Mouse (Mus musculus) forebrain, embryonic 13.5 days (tissue): ENCODE data around the gene Mark1. TPM values are rescaled to one million over a fixed set of nuclear protein-coding genes. Genes with fewer than 3 reads are reported as not detected.

Experiments used
- ATAC-seq: fragments of 200-750 bp; cut with Nextera tagmentation; 2 replicates; pipeline ENCODE4 v1.8.0; 2017
- H3K27ac ChIP-seq: fragments of 300-500 bp; sonication (generic); 2 replicates; pipeline ENCODE4 v1.5.1; 2015; ENCODE audit warnings: inconsistent platforms, mild to moderate bottlenecking, moderate library complexity
- H3K27me3 ChIP-seq: fragments of 300-500 bp; sonication (generic); 2 replicates; pipeline ENCODE4 v1.6.1; 2015; ENCODE audit warnings: mild to moderate bottlenecking, inconsistent platforms
- H3K36me3 ChIP-seq: fragments of 300-500 bp; sonication (generic); 2 replicates; pipeline ENCODE4 v1.6.1; 2015; ENCODE audit warnings: mild to moderate bottlenecking, inconsistent platforms; ENCODE audit not compliant: poor library complexity, severe bottlenecking
- H3K4me1 ChIP-seq: fragments of 300-500 bp; sonication (generic); 2 replicates; pipeline ENCODE4 v1.6.1; 2015; ENCODE audit warnings: inconsistent platforms
- H3K4me2 ChIP-seq: fragments of 300-500 bp; sonication (generic); 2 replicates; pipeline ENCODE4 v1.6.1; 2015; ENCODE audit warnings: inconsistent platforms, mild to moderate bottlenecking, moderate library complexity
- H3K4me3 ChIP-seq: fragments of 300-500 bp; sonication (generic); 2 replicates; pipeline ENCODE4 v1.5.1; 2015; ENCODE audit warnings: mild to moderate bottlenecking, inconsistent platforms
- H3K9ac ChIP-seq: fragments of 300-500 bp; sonication (generic); 2 replicates; pipeline ENCODE4 v1.6.1; 2015; ENCODE audit warnings: mild to moderate bottlenecking, inconsistent platforms
- H3K9me3 ChIP-seq: fragments of 300-500 bp; sonication (generic); replicated peaks from 2 replicates; pipeline ENCODE4 v1.6.1; 2016; ENCODE audit warnings: inconsistent platforms
- WGBS: fragments of 180-500 bp; shearing (Covaris S2); methylation state at CpG from one replicate; pipeline ENCODE4 v1.1.7; 2015; 5-methylcytosine and 5-hydroxymethylcytosine counted together
- polyA plus RNA-seq: library from polyadenylated mRNA; unstranded; fragments of >200 nt; fragmentation: Nextera tagmentation; extraction: Ambion mirVana; gene quantifications from 2 replicates; pipeline ENCODE4 v1.2.1, GENCODE M21; 2015

Gene Mark1
- polyA plus RNA-seq, 1 experiment from 2014 or later: 10.1 TPM

GRCm38 (mm10) chr1:184881211-184881610 is 118.2 kb downstream of the Mark1 start:
- no peak for ATAC-seq
- H3K4me2 ChIP-seq: no peak overlapping the region
- H3K4me1 ChIP-seq: peaks cover 11% of the 10 kb centered on the region
- H3K9ac ChIP-seq: no peak overlapping the region
- 76% methylated on average over 5 of the region's 5 CpGs for WGBS
- H3K4me3 ChIP-seq: no peak overlapping the region; the same call in 1 of the 2 replicates
- H3K9me3 ChIP-seq: no peaks in the 10 kb centered on the region
- no peak overlapping the region for H3K27ac ChIP-seq
- no peaks in the 10 kb centered on the region for H3K36me3 ChIP-seq
- peaks cover 44% of the 10 kb centered on the region for H3K27me3 ChIP-seq

DNA sequence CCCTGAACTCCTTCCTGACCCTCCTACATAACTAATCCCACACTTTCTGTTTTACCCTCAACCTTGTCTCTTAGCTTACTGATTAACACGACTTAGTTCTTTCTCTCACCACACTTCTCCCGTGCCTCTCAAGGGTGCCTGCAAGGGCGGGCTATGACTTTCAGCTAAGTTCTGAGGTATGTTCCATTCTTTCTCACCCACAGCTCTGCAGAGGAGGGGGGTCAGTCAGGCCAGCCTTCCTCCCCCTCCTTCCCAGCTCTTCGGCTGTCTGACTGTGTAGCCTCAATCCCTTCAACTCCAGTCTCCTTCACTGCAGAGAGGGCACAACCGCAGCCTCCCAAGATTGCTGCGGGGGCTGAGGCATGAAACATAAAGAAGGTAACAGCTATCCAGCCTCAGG is 120.5 kb downstream of the Mark1 start:
- peaks cover 42% of the 10 kb centered on the region for H3K27me3 ChIP-seq
- no peak for ATAC-seq

GRCm38 (mm10) chr1:184877306-184877705 is 122.1 kb downstream of the Mark1 start:
- peaks cover 31% of the 10 kb centered on the region for H3K27me3 ChIP-seq
- H3K4me1 ChIP-seq: peaks cover 2% of the 10 kb centered on the region
- H3K9ac ChIP-seq: no peak overlapping the region
- no peak for ATAC-seq
- no peaks in the 10 kb centered on the region for H3K36me3 ChIP-seq
- no peak overlapping the region for H3K27ac ChIP-seq
- 76% methylated on average over 2 of the region's 2 CpGs for WGBS
- no peak overlapping the region for H3K4me2 ChIP-seq
- H3K4me3 ChIP-seq: no peak overlapping the region
- no peaks in the 10 kb centered on the region for H3K9me3 ChIP-seq

More for the DNA sequence above, 120.5 kb downstream of the Mark1 start:
- peaks cover 11% of the 10 kb centered on the region for H3K4me1 ChIP-seq
- no peak overlapping the region for H3K9ac ChIP-seq
- no peak overlapping the region for H3K4me3 ChIP-seq
- no peak overlapping the region for H3K4me2 ChIP-seq
- WGBS: 61% methylated on average over 6 of the region's 6 CpGs
- H3K9me3 ChIP-seq: no peaks in the 10 kb centered on the region
- H3K36me3 ChIP-seq: no peaks in the 10 kb centered on the region
- H3K27ac ChIP-seq: no peak overlapping the region

DNA sequence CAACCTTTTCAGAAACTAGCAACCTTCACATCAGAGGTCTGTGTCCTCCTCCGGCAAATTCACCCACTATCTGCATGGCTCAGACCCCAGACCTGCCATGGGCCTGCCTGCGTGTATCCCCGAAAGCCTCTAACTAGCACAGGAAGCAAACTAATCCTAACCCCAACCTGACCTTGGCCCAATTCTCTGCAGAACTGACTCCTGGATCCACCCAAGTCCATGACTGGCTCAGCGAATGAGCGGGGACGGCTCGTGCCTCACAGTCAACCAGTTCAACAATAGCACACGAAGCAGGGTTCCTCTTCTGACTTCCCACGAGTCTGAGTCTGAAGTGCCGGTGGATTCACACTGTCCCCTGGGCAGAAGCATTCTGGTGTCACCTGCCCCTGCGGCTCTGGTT is 125.5 kb downstream of the Mark1 start:
- Histone ChIP-seq H3K9me3 (no peaks in the 10 kb centered on the region), H3K27me3 (peaks cover 17% of the 10 kb centered on the region; the same call in 1 of the 2 replicates), H3K4me1 (peaks cover 5% of the 10 kb centered on the region), H3K9ac (no peak overlapping the region), H3K27ac (no peak overlapping the region), H3K4me3 (no peak overlapping the region), H3K36me3 (no peaks in the 10 kb centered on the region), H3K4me2 (no peak overlapping the region)
- WGBS: 86% methylated on average over 11 of the region's 11 CpGs
- ATAC-seq: no peak

- ATAC-seq: no peak
- peaks cover 5% of the 10 kb centered on the region for H3K4me1 ChIP-seq
- no peaks in the 10 kb centered on the region for H3K36me3 ChIP-seq
- H3K27ac ChIP-seq: no peak overlapping the region
- peaks cover 26% of the 10 kb centered on the region; the same call in 1 of the 2 replicates for H3K27me3 ChIP-seq
- no peak overlapping the region for H3K4me2 ChIP-seq
- no peak overlapping the region for H3K4me3 ChIP-seq
- no peak overlapping the region for H3K9ac ChIP-seq
- H3K9me3 ChIP-seq: no peaks in the 10 kb centered on the region
- WGBS: 74% methylated on average over 7 of the region's 7 CpGs
These were observed 127.1 kb downstream of the Mark1 start for GRCm38 (mm10) chr1:184872069-184872819.

- Histone ChIP-seq H3K27me3 (peaks cover 29% of the 10 kb centered on the region), H3K4me2 (no peak overlapping the region), H3K4me1 (peaks cover 5% of the 10 kb centered on the region), H3K9ac (no peak overlapping the region), H3K4me3 (no peak overlapping the region), H3K9me3 (no peaks in the 10 kb centered on the region), H3K36me3 (no peaks in the 10 kb centered on the region), H3K27ac (no peak overlapping the region)
- ATAC-seq: no peak
- 86% methylated on average over 1 of the region's 1 CpGs for WGBS
These were observed 127.9 kb downstream of the Mark1 start for GRCm38 (mm10) chr1:184871506-184871905.

- Histone ChIP-seq H3K9ac (no peak overlapping the region), H3K36me3 (no peaks in the 10 kb centered on the region), H3K9me3 (no peaks in the 10 kb centered on the region), H3K4me2 (no peak overlapping the region), H3K4me3 (no peak overlapping the region), H3K27me3 (peaks cover 36% of the 10 kb centered on the region), H3K27ac (no peak overlapping the region), H3K4me1 (peaks cover 5% of the 10 kb centered on the region)
- ATAC-seq: no peak
- 85% methylated on average over 11 of the region's 11 CpGs for WGBS
These were observed 128.6 kb downstream of the Mark1 start for GRCm38 (mm10) chr1:184870646-184871385.

DNA sequence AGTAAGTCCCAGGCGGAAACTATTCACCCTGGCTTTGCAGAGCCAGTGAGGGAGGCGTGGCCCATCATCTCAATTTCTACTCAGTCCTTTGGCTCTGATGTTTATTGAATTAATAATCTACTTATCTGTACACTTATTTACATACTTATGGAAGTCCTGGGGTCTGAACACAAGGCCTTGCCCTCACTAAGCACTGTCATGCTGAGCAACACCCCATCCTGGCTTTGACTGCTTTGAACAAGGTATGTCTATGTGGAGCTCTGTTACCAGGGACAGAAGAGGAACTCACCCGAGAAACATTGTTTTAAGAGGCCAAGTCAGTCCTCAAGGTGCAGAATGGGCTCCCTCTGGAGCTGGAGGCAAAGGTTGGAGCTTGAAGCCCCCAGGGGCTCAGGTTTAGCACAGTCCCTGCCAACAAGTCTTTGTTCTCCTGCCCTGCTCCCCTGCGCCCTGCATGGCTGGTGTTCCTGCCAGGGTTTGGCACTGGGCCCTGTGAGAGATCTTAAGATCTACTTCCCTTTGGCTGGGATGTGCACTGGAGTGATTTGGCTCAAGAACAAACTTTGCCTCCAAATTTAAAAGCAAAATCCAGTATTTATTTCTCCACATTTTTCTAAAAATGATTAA is 129.3 kb downstream of the Mark1 start:
- no peak overlapping the region for H3K27ac ChIP-seq
- H3K4me1 ChIP-seq: peaks cover 5% of the 10 kb centered on the region
- no peak overlapping the region for H3K9ac ChIP-seq
- peaks cover 36% of the 10 kb centered on the region for H3K27me3 ChIP-seq
- ATAC-seq: peak; percentile 43; the same call in 1 of the 2 replicates
- WGBS: 32% methylated on average over 4 of the region's 4 CpGs
- no peaks in the 10 kb centered on the region for H3K36me3 ChIP-seq
- no peak overlapping the region for H3K4me3 ChIP-seq
- H3K4me2 ChIP-seq: no peak overlapping the region
- H3K9me3 ChIP-seq: no peaks in the 10 kb centered on the region

DNA sequence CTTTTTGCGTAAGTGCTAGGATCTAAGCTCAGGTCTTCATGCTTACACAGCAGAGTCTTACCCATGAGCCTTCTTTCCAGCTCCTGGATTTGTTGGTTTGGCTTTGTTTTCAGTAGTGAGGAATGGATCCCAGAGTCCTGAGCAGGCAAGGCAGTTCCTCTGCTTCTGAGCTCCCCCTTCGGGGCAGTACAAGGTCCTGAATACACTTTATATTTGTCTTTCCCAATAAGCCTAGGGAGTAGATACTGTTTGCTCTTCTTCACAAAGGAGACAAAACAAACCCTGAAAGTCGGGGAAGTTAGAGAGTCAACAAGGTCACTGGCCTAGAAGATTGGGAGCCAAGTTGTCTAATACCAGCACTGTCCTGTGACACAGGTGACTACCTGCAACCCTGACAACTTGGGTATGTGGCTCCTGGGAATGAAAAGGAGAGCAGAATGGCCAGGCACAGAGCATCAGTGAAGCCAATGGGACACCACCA is 131.7 kb downstream of the Mark1 start:
- H3K4me3 ChIP-seq: no peak overlapping the region
- no peak for ATAC-seq

GRCm38 (mm10) chr1:184864381-184864801 is 135.0 kb downstream of the Mark1 start:
- no peak for ATAC-seq

More for the DNA sequence above, 131.7 kb downstream of the Mark1 start:
- Histone ChIP-seq H3K27ac (no peak overlapping the region), H3K9me3 (no peaks in the 10 kb centered on the region), H3K9ac (no peak overlapping the region), H3K36me3 (no peaks in the 10 kb centered on the region), H3K4me2 (no peak overlapping the region), H3K4me1 (peaks cover 5% of the 10 kb centered on the region), H3K27me3 (peaks cover 28% of the 10 kb centered on the region)
- 82% methylated on average over 3 of the region's 3 CpGs for WGBS

DNA sequence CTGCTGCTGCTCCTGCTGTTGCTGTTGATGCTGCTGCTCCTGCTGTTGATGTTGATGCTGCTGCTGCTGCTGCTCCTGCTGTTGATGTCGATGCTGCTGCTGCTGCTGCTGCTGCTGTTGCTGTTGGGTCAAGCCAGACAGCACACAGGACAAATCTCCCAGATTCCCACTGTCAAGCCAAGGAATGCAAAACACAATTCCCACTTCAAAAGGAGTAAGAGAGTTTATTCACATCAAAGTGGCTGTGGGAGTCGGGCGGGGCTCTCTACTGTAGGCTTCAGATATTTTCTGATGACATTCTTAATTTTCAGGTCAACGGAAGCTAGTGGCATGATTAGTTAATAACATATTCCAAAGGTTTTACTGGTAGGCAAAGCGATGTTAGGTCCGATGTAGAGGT is 136.7 kb downstream of the Mark1 start:
- no peaks in the 10 kb centered on the region for H3K4me1 ChIP-seq
- H3K36me3 ChIP-seq: no peaks in the 10 kb centered on the region
- no peak overlapping the region for H3K4me3 ChIP-seq
- 89% methylated on average over 6 of the region's 6 CpGs for WGBS
- no peaks in the 10 kb centered on the region for H3K9me3 ChIP-seq
- ATAC-seq: no peak
- no peak overlapping the region for H3K4me2 ChIP-seq
- H3K9ac ChIP-seq: no peak overlapping the region
- peaks cover 14% of the 10 kb centered on the region; the same call in 1 of the 2 replicates for H3K27me3 ChIP-seq
- H3K27ac ChIP-seq: no peak overlapping the region

More at GRCm38 (mm10) chr1:184864381-184864801, 135.0 kb downstream of the Mark1 start:
- WGBS: 20% methylated on average over 7 of the region's 7 CpGs
- no peaks in the 10 kb centered on the region for H3K4me1 ChIP-seq
- H3K4me2 ChIP-seq: no peak overlapping the region
- peaks cover 27% of the 10 kb centered on the region for H3K27me3 ChIP-seq
- no peak overlapping the region for H3K27ac ChIP-seq
- no peak overlapping the region for H3K9ac ChIP-seq
- H3K4me3 ChIP-seq: no peak overlapping the region
- no peaks in the 10 kb centered on the region for H3K36me3 ChIP-seq
- H3K9me3 ChIP-seq: no peaks in the 10 kb centered on the region

DNA sequence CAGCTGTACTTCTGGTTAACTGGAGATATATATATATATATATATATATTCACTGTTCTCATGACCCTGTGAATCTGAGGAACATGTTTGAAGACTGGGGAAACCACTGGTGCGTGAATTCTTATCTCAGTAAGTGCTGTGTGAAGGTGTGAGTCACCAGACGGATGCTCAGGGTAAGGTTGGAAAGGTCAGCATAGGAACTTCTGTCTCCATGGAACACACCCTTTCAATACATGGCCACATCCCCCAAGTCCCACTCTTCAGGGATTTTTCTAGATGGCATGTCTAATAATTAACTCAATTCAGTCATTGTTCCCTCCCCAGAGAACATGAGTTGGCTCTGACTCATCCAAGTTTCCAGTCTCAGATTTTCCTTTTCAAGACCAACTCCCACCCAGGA is 137.8 kb downstream of the Mark1 start:
- H3K4me3 ChIP-seq: no peak overlapping the region
- H3K9ac ChIP-seq: no peak overlapping the region
- no peaks in the 10 kb centered on the region for H3K36me3 ChIP-seq
- 75% methylated on average over 2 of the region's 2 CpGs for WGBS
- ATAC-seq: no peak
- no peak overlapping the region for H3K4me2 ChIP-seq
- H3K27ac ChIP-seq: no peak overlapping the region
- H3K9me3 ChIP-seq: no peaks in the 10 kb centered on the region
- no peaks in the 10 kb centered on the region for H3K4me1 ChIP-seq
- H3K27me3 ChIP-seq: peaks cover 10% of the 10 kb centered on the region; the same call in 1 of the 2 replicates
